20 mouse cellular contexts compared by ENCODE assay signal in genomic region chr19:10813039-10813438, GRCm38 (mm10). TPM values are rescaled to one million over a fixed set of nuclear protein-coding genes. Genes with fewer than 3 reads are reported as not detected.
"Had no signal": no experiment of that assay in that cellular context is flagged by ENCODE, and none has a peak within 500 bp of the region (broad histone marks: within the 10 kb centered on the region; RNA-seq: fewer than 3 reads in every experiment).

No protein-coding gene starts in this region.

- H3K27me3 ChIP-seq: midbrain, embryonic 13.5 days; midbrain, embryonic 15.5 days; neural tube, embryonic 13.5 days; neural tube, embryonic 15.5 days; stomach, embryonic 15.5 days had no signal

- H3K4me3 ChIP-seq: midbrain, embryonic 13.5 days; midbrain, embryonic 15.5 days; neural tube, embryonic 13.5 days; neural tube, embryonic 15.5 days; stomach, embryonic 15.5 days had no signal

- H3K27ac ChIP-seq: liver, embryonic 14.5 days; midbrain, embryonic 13.5 days; midbrain, embryonic 15.5 days; neural tube, embryonic 13.5 days; neural tube, embryonic 15.5 days; stomach, embryonic 15.5 days; stomach, postnatal 0 days had no signal

- DNase-seq: lung, adult 18-20 months; lung, embryonic 14.5 days; lung, postnatal 10 days; lung, postnatal 4 days; right cerebral cortex, postnatal 14 days; thymus, adult 2 months; thymus, postnatal 25 days; thymus, postnatal 4 days had no signal

- H3K4me1 ChIP-seq: neural tube, embryonic 13.5 days; stomach, embryonic 15.5 days had no signal

- ATAC-seq: midbrain, embryonic 13.5 days; midbrain, embryonic 15.5 days had no signal

- H3K36me3 ChIP-seq: midbrain, embryonic 13.5 days; midbrain, embryonic 15.5 days; neural tube, embryonic 13.5 days; neural tube, embryonic 15.5 days; stomach, embryonic 15.5 days had no signal

RNA-seq across cellular contexts. Expression of gene Cd6, which starts 16.8 kb away (rescaled TPM):
- total RNA-seq: midbrain, postnatal 0 days had no signal
- polyA plus RNA-seq: liver, embryonic 14.5 days; midbrain, embryonic 11.5 days; midbrain, embryonic 13.5 days; neural tube, embryonic 11.5 days; neural tube, embryonic 13.5 days; neural tube, embryonic 15.5 days; testis, adult 2 months had no signal

RNA-seq across cellular contexts. Expression of gene Tmem132a, which starts 56.7 kb away (rescaled TPM):
- total RNA-seq: monocyte, adult 5-6 weeks had no signal
